Mouse (Mus musculus) testis, adult 2 months (tissue): ENCODE results near the gene March7.

Experiments
- CTCF ChIP-seq: fragments of 200-500 bp; IDR thresholded peaks from 2 replicates; pipeline ENCODE4 v1.5.1; 2012; ENCODE audit warnings: low read depth, mild to moderate bottlenecking, inconsistent platforms, low read length, moderate library complexity; ENCODE audit not compliant: control insufficient read depth, insufficient read depth, insufficient replicate concordance
- POLR2A ChIP-seq: fragments of 200-500 bp; IDR thresholded peaks from 2 replicates; pipeline ENCODE4 v1.6.1; 2012; ENCODE audit warnings: low read depth, mild to moderate bottlenecking, inconsistent platforms, low read length, moderate library complexity; ENCODE audit not compliant: control insufficient read depth

- no peak for TF ChIP-seq POLR2A
- no peak for TF ChIP-seq CTCF
Measured at GRCm38 (mm10) chr2:60252782-60253181, 43.1 kb downstream of the March7 start.
